Mouse (Mus musculus) CH12.LX (cell line): ENCODE results near the gene Gm20388. TPM values are rescaled to one million over a fixed set of nuclear protein-coding genes. Genes with fewer than 3 reads are reported as not detected.

ENCODE experiments used
- DNase-seq: peaks from one replicate; pipeline ENCODE4 v3.0.0-alpha.2; 2013; ENCODE audit errors: extremely low read depth
- H3K27ac ChIP-seq: 2 replicates; pipeline ENCODE4 v1.5.1; 2012; ENCODE audit warnings: low read depth, mild to moderate bottlenecking, control low read depth, moderate library complexity; ENCODE audit not compliant: insufficient read depth
- H3K27me3 ChIP-seq: replicated peaks from 2 replicates; pipeline ENCODE3; 2012; ENCODE audit warnings: inconsistent platforms
- H3K36me3 ChIP-seq, 2 experiments: replicated peaks in 1 of 2; 2 replicates each; pipeline versions ENCODE3 to v1.6.1; 2012; ENCODE audit warnings: inconsistent platforms in 1 of 2, low read length in 1 of 2, mild to moderate bottlenecking in 1 of 2, mixed read lengths in 1 of 2, moderate library complexity in 1 of 2; ENCODE audit not compliant: control insufficient read depth in 1 of 2, insufficient read depth in 1 of 2
- H3K4me1 ChIP-seq, 2 experiments: 2 replicates each; pipeline ENCODE4 v1.6.1; 2012; ENCODE audit warnings: inconsistent platforms in 1 of 2, moderate library complexity in 1 of 2; ENCODE audit not compliant: insufficient read depth in 2 of 2, control insufficient read depth in 1 of 2
- H3K4me2 ChIP-seq: 2 replicates; pipeline ENCODE4 v1.6.1; 2012; ENCODE audit warnings: low read depth, mild to moderate bottlenecking, control low read depth; ENCODE audit not compliant: poor library complexity, insufficient read depth, severe bottlenecking
- H3K4me3 ChIP-seq, 3 experiments: fragments of 150-350 bp in 1 of 3; sonication (generic) in 1 of 3; replicated peaks in 1 of 3; 2 replicates each; pipeline versions ENCODE3 to v1.5.1; 2011 to 2012; ENCODE audit warnings: low read depth in 2 of 3, low read length in 2 of 3, mild to moderate bottlenecking in 2 of 3, moderate library complexity in 2 of 3, control low read depth in 1 of 3, improper control_type of control experiment in 1 of 3, inconsistent platforms in 1 of 3, mixed read lengths in 1 of 3; ENCODE audit not compliant: poor library complexity in 1 of 3
- H3K79me2 ChIP-seq: replicated peaks from 2 replicates; pipeline ENCODE4 v1.6.1; 2012; ENCODE audit warnings: mild to moderate bottlenecking, moderate library complexity; ENCODE audit not compliant: control insufficient read depth, poor library complexity, insufficient read depth, severe bottlenecking; ENCODE audit errors: extremely low read depth
- H3K9ac ChIP-seq: 2 replicates; pipeline ENCODE4 v1.6.1; 2012; ENCODE audit warnings: low read depth, mild to moderate bottlenecking, control low read depth, moderate library complexity; ENCODE audit not compliant: insufficient read depth
- H3K9me3 ChIP-seq: replicated peaks from 2 replicates; pipeline ENCODE3; 2012; ENCODE audit warnings: low read length, inconsistent platforms, mixed read lengths
- BHLHE40 ChIP-seq: IDR thresholded peaks from 2 replicates; pipeline ENCODE4 v1.6.1; 2011; ENCODE audit warnings: mild to moderate bottlenecking, low read depth, low read length, improper control_type of control experiment
- CHD2 ChIP-seq: IDR thresholded peaks from 2 replicates; pipeline ENCODE4 v1.6.1; 2011; ENCODE audit warnings: low read length, improper control_type of control experiment
- E2F4 ChIP-seq: IDR thresholded peaks from 2 replicates; pipeline ENCODE4 v1.6.1; 2011; ENCODE audit warnings: low read depth, low read length, improper control_type of control experiment; ENCODE audit not compliant: insufficient replicate concordance
- ELF1 ChIP-seq: IDR thresholded peaks from 2 replicates; pipeline ENCODE4 v1.6.1; 2014; ENCODE audit warnings: low read depth, mild to moderate bottlenecking, inconsistent platforms, low read length, improper control_type of control experiment
- EP300 ChIP-seq: IDR thresholded peaks from 2 replicates; pipeline ENCODE4 v1.6.1; 2011; ENCODE audit warnings: low read length, improper control_type of control experiment
- GABPA ChIP-seq: IDR thresholded peaks from 2 replicates; pipeline ENCODE4 v1.6.1; 2012; ENCODE audit warnings: low read depth, low read length, improper control_type of control experiment, inconsistent platforms; ENCODE audit not compliant: insufficient replicate concordance
- KAT2A ChIP-seq: IDR thresholded peaks from 2 replicates; pipeline ENCODE4 v1.6.1; 2012; ENCODE audit warnings: low read length, improper control_type of control experiment, inconsistent platforms; ENCODE audit not compliant: insufficient replicate concordance
- NRF1 ChIP-seq: IDR thresholded peaks from 2 replicates; pipeline ENCODE4 v1.6.1; 2014; ENCODE audit warnings: low read depth, mild to moderate bottlenecking, inconsistent platforms, low read length, improper control_type of control experiment, moderate library complexity
- RAD21 ChIP-seq: IDR thresholded peaks from 2 replicates; pipeline ENCODE4 v1.6.1; 2011; ENCODE audit warnings: low read depth, mild to moderate bottlenecking, low read length, improper control_type of control experiment, moderate library complexity
- RCOR1 ChIP-seq: conservative IDR thresholded peaks from 2 replicates; pipeline ENCODE4 v1.6.1; 2012; ENCODE audit warnings: low read depth, mild to moderate bottlenecking, inconsistent platforms, low read length, improper control_type of control experiment
- TCF12 ChIP-seq: IDR thresholded peaks from 2 replicates; pipeline ENCODE4 v1.6.1; 2014; ENCODE audit warnings: low read depth, mild to moderate bottlenecking, inconsistent platforms, low read length, improper control_type of control experiment
- USF2 ChIP-seq: conservative IDR thresholded peaks from 2 replicates; pipeline ENCODE4 v1.6.1; 2011; ENCODE audit warnings: low read depth, low read length, improper control_type of control experiment
- ZKSCAN1 ChIP-seq: IDR thresholded peaks from 2 replicates; pipeline ENCODE4 v1.6.1; 2012; ENCODE audit warnings: low read depth, inconsistent platforms, low read length, improper control_type of control experiment, borderline replicate concordance
- ZMIZ1 ChIP-seq: IDR thresholded peaks from 2 replicates; pipeline ENCODE4 v1.6.1; 2012; ENCODE audit warnings: low read depth, mild to moderate bottlenecking, inconsistent platforms, low read length, improper control_type of control experiment
- ZNF384 ChIP-seq: IDR thresholded peaks from 2 replicates; pipeline ENCODE4 v1.6.1; 2012; ENCODE audit warnings: low read depth, low read length, improper control_type of control experiment, inconsistent platforms
- dilution Hi-C: fragments of 300-500 bp; cut with MboI; formaldehyde crosslinking; loops from 2 replicates; pipeline ENCODE4 v1.14.3; 2020; ENCODE audit warnings: low sequenced_read_pairs; ENCODE audit not compliant: extremely low pct_unique_long_range_greater_than_20kb, extremely low pct_ligation_motif_present
- in situ Hi-C: fragments of 300-500 bp; cut with MboI; formaldehyde crosslinking; loops from 3 replicates; pipeline ENCODE4 v1.14.3; 2019; ENCODE audit warnings: low sequenced_read_pairs, low pct_ligation_motif_present, low pct_unique_long_range_greater_than_20kb, mixed read lengths
- polyA plus RNA-seq: library from polyadenylated mRNA; unstranded; fragments of >175 nt; gene quantifications from 2 replicates; pipeline ENCODE4 v1.2.1, GENCODE M21; 2012; ENCODE audit warnings: low read depth; ENCODE audit not compliant: insufficient read length
- total RNA-seq, 2 experiments: library from RNA; depleted of rRNA; stranded (reverse); fragments of 300-350 nt in 1 of 2; fragments of >200 nt in 1 of 2; gene quantifications; 2 replicates each; pipeline ENCODE4 v1.2.3; 2012 to 2014

The Gm20388 gene
- total and polyA plus RNA-seq, 3 experiments: 14.8 to 26.3 (median 22.2) TPM

DNA sequence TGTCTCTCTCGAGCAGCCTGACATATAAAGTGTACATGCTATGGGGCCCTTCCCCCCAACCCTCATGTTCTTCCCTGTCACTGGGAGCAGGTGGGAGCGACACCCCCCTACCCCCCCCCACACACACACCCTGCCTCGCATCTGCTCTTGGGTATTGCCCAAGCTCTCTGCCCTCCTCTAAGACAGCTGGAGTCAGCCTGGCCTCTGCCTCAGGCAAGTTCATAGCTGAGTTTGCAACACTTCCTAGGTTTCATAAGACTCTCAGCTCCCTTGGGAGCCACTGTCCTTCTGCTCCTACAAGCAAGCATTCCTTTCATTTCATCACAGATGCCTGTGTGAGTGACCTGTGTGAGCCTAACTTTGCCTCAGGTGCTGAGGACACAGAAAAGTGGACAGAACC, 2009.1 kb downstream of the Gm20388 start:
- Histone ChIP-seq H3K9me3 (peaks cover 9% of the 10 kb centered on the region), H3K79me2 (no peaks in the 10 kb centered on the region), H3K4me2 (no peak overlapping the region), H3K27ac (peak overlapping the region; percentile 50), H3K27me3 (no peaks in the 10 kb centered on the region), H3K4me1 (peaks cover 15 to 32% of the 10 kb centered on the region in 2 experiments), H3K36me3 (peaks cover 12 to 14% of the 10 kb centered on the region in 2 experiments), H3K4me3 (no peak overlapping the region), H3K9ac (no peak overlapping the region)
- in situ Hi-C loops: loop anchor here (10.0 kb wide), 1 partner anchor 45 kb away; no protein-coding TSS in a partner anchor
- TF ChIP-seq GABPA: no peak
- TF ChIP-seq NRF1: no peak
- TF ChIP-seq USF2: no peak
- no peak for DNase-seq
- dilution Hi-C loops: no loop called here

DNA sequence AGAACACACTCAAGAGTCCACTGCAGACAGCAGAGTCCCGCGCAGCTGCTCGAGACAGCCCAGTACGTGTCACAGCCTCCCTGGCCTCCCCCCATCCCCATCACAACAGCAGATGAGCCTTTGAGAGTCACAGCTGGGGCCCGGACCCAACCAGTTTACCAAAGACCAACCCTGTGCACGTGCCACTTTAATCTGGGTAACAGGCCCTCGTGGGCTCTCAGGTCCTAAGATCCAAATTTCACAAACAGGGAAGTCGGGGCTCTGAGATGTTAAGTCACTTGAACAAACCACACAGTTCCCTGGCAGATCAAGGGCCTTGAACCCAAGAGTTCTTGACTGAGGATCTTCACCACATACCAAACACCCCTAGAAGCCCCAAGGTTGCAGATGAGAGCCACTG, 2010.9 kb downstream of the Gm20388 start:
- dilution Hi-C loops: no loop called here
- Histone ChIP-seq H3K9ac (no peak overlapping the region), H3K4me3 (no peak overlapping the region), H3K36me3 (peaks cover 7 to 9% of the 10 kb centered on the region in 2 experiments), H3K27me3 (no peaks in the 10 kb centered on the region), H3K9me3 (peaks cover 6% of the 10 kb centered on the region), H3K79me2 (no peaks in the 10 kb centered on the region), H3K4me1 (peaks cover 16 to 41% of the 10 kb centered on the region in 2 experiments), H3K27ac (no peak overlapping the region), H3K4me2 (no peak overlapping the region)
- in situ Hi-C loops: loop anchor here (10.0 kb wide), 1 partner anchor 47 kb away; no protein-coding TSS in a partner anchor
- DNase-seq: no peak
- no peak for TF ChIP-seq E2F4
- no peak for TF ChIP-seq GABPA
- TF ChIP-seq ELF1: no peak
- TF ChIP-seq TCF12: no peak
- TF ChIP-seq ZNF384: no peak
- TF ChIP-seq KAT2A: no peak
- no peak for TF ChIP-seq EP300
- no peak for TF ChIP-seq RCOR1
- TF ChIP-seq ZKSCAN1: no peak
- no peak for TF ChIP-seq ZMIZ1
- no peak for TF ChIP-seq CHD2
- no peak for TF ChIP-seq BHLHE40
- no peak for TF ChIP-seq RAD21
